Mouse (Mus musculus): ENCODE data around the gene Dlgap1. TPM values are rescaled to one million over a fixed set of nuclear protein-coding genes. Genes with fewer than 3 reads are reported as not detected.

Dlgap1 gene
- polyA plus RNA-seq, 1 experiment from 2014 or later, result 2.4 TPM

- 84% methylated on average over 5 of the region's 5 CpGs for WGBS
- Histone ChIP-seq H3K4me3 (ENCODE audit: low read depth, low read length) (no peak overlapping the region), H3K27ac (ENCODE audit: low read depth, low read length) (no peak overlapping the region), H3K9me3 (ENCODE audit: control insufficient read depth, low read length) (no peaks in the 10 kb centered on the region), H3K36me3 (ENCODE audit: control insufficient read depth, insufficient read depth, low read length) (no peaks in the 10 kb centered on the region), H3K9ac (ENCODE audit: low read length) (no peak overlapping the region), H3K4me1 (ENCODE audit: control insufficient read depth, insufficient read depth, low read length) (no peaks in the 10 kb centered on the region), H3K27me3 (ENCODE audit: control insufficient read depth, insufficient read depth, low read length) (no peaks in the 10 kb centered on the region), H3K4me2 (no peak overlapping the region)
- ATAC-seq (ENCODE audit: low FRiP score) (no peak), DNase-seq (ENCODE audit: low spot score, missing footprints) (no peak)
Observed at GRCm38 (mm10) chr17:70605659-70606058, 636.8 kb downstream of the Dlgap1 start.

GRCm38 (mm10) chr17:70612171-70612570 is 643.3 kb downstream of the Dlgap1 start:
- Histone ChIP-seq H3K4me3 (ENCODE audit: low read depth, low read length) (no peak overlapping the region), H3K4me1 (ENCODE audit: control insufficient read depth, insufficient read depth, low read length) (no peaks in the 10 kb centered on the region), H3K27me3 (ENCODE audit: control insufficient read depth, insufficient read depth, low read length) (no peaks in the 10 kb centered on the region), H3K27ac (ENCODE audit: low read depth, low read length) (no peak overlapping the region), H3K4me2 (no peak overlapping the region), H3K36me3 (ENCODE audit: control insufficient read depth, insufficient read depth, low read length) (no peaks in the 10 kb centered on the region), H3K9ac (ENCODE audit: low read length) (no peak overlapping the region), H3K9me3 (ENCODE audit: control insufficient read depth, low read length) (no peaks in the 10 kb centered on the region)
- DNase-seq (ENCODE audit: low spot score, missing footprints), result no peak
- 85% methylated on average over 6 of the region's 6 CpGs for WGBS
- no peak for ATAC-seq (ENCODE audit: low FRiP score)

GRCm38 (mm10) chr17:70613897-70614296 is 645.0 kb downstream of the Dlgap1 start:
- Histone ChIP-seq H3K4me1 (ENCODE audit: control insufficient read depth, insufficient read depth, low read length) (no peaks in the 10 kb centered on the region), H3K27ac (ENCODE audit: low read depth, low read length) (no peak overlapping the region), H3K9ac (ENCODE audit: low read length) (no peak overlapping the region), H3K4me2 (no peak overlapping the region), H3K4me3 (ENCODE audit: low read depth, low read length) (no peak overlapping the region), H3K27me3 (ENCODE audit: control insufficient read depth, insufficient read depth, low read length) (no peaks in the 10 kb centered on the region), H3K36me3 (ENCODE audit: control insufficient read depth, insufficient read depth, low read length) (no peaks in the 10 kb centered on the region), H3K9me3 (ENCODE audit: control insufficient read depth, low read length) (no peaks in the 10 kb centered on the region)
- DNase-seq (ENCODE audit: low spot score, missing footprints), result no peak
- no peak for ATAC-seq (ENCODE audit: low FRiP score)
- 89% methylated on average over 7 of the region's 7 CpGs for WGBS

- no peaks in the 10 kb centered on the region for H3K9me3 ChIP-seq (ENCODE audit: control insufficient read depth, low read length)
- 90% methylated on average over 5 of the region's 5 CpGs for WGBS
- no peak for DNase-seq (ENCODE audit: low spot score, missing footprints)
- H3K36me3 ChIP-seq (ENCODE audit: control insufficient read depth, insufficient read depth, low read length), result no peaks in the 10 kb centered on the region
- H3K27me3 ChIP-seq (ENCODE audit: control insufficient read depth, insufficient read depth, low read length), result no peaks in the 10 kb centered on the region
- H3K4me3 ChIP-seq (ENCODE audit: low read depth, low read length), result no peak overlapping the region
- ATAC-seq (ENCODE audit: low FRiP score), result no peak
- no peak overlapping the region for H3K9ac ChIP-seq (ENCODE audit: low read length)
- H3K4me2 ChIP-seq, result no peak overlapping the region
- no peak overlapping the region for H3K27ac ChIP-seq (ENCODE audit: low read depth, low read length)
- H3K4me1 ChIP-seq (ENCODE audit: control insufficient read depth, insufficient read depth, low read length), result no peaks in the 10 kb centered on the region
Observed at GRCm38 (mm10) chr17:70614407-70615060, 645.7 kb downstream of the Dlgap1 start.

GRCm38 (mm10) chr17:70622493-70622892 is 653.6 kb downstream of the Dlgap1 start:
- no peaks in the 10 kb centered on the region for H3K4me1 ChIP-seq (ENCODE audit: control insufficient read depth, insufficient read depth, low read length)
- H3K9ac ChIP-seq (ENCODE audit: low read length), result no peak overlapping the region
- ATAC-seq (ENCODE audit: low FRiP score), result no peak
- H3K27me3 ChIP-seq (ENCODE audit: control insufficient read depth, insufficient read depth, low read length), result no peaks in the 10 kb centered on the region
- H3K4me3 ChIP-seq (ENCODE audit: low read depth, low read length), result no peak overlapping the region
- H3K4me2 ChIP-seq, result no peak overlapping the region
- H3K9me3 ChIP-seq (ENCODE audit: control insufficient read depth, low read length), result no peaks in the 10 kb centered on the region
- DNase-seq (ENCODE audit: low spot score, missing footprints), result no peak
- H3K36me3 ChIP-seq (ENCODE audit: control insufficient read depth, insufficient read depth, low read length), result no peaks in the 10 kb centered on the region; the same call in 1 of the 2 replicates
- H3K27ac ChIP-seq (ENCODE audit: low read depth, low read length), result no peak overlapping the region
- WGBS, result 78% methylated on average over 8 of the region's 8 CpGs

GRCm38 (mm10) chr17:70626396-70626795 is 657.5 kb downstream of the Dlgap1 start:
- H3K4me2 ChIP-seq, result no peak overlapping the region
- H3K9ac ChIP-seq (ENCODE audit: low read length), result no peak overlapping the region
- H3K27ac ChIP-seq (ENCODE audit: low read depth, low read length), result no peak overlapping the region
- no peaks in the 10 kb centered on the region; the same call in 1 of the 2 replicates for H3K36me3 ChIP-seq (ENCODE audit: control insufficient read depth, insufficient read depth, low read length)
- DNase-seq (ENCODE audit: low spot score, missing footprints) (peak; percentile 57), ATAC-seq (ENCODE audit: low FRiP score) (no peak)
- H3K9me3 ChIP-seq (ENCODE audit: control insufficient read depth, low read length), result no peaks in the 10 kb centered on the region
- H3K4me3 ChIP-seq (ENCODE audit: low read depth, low read length), result no peak overlapping the region
- H3K27me3 ChIP-seq (ENCODE audit: control insufficient read depth, insufficient read depth, low read length), result no peaks in the 10 kb centered on the region
- 94% methylated on average over 9 of the region's 9 CpGs for WGBS
- no peaks in the 10 kb centered on the region for H3K4me1 ChIP-seq (ENCODE audit: control insufficient read depth, insufficient read depth, low read length)

- Histone ChIP-seq H3K27me3 (ENCODE audit: control insufficient read depth, insufficient read depth, low read length) (no peaks in the 10 kb centered on the region), H3K4me3 (ENCODE audit: low read depth, low read length) (no peak overlapping the region), H3K9me3 (ENCODE audit: control insufficient read depth, low read length) (no peaks in the 10 kb centered on the region), H3K27ac (ENCODE audit: low read depth, low read length) (no peak overlapping the region), H3K4me2 (no peak overlapping the region), H3K36me3 (ENCODE audit: control insufficient read depth, insufficient read depth, low read length) (no peaks in the 10 kb centered on the region), H3K9ac (ENCODE audit: low read length) (no peak overlapping the region), H3K4me1 (ENCODE audit: control insufficient read depth, insufficient read depth, low read length) (no peaks in the 10 kb centered on the region)
- WGBS, result 82% methylated on average over 6 of the region's 6 CpGs
- ATAC-seq (ENCODE audit: low FRiP score), result no peak
- peak; percentile 69 for DNase-seq (ENCODE audit: low spot score, missing footprints)
Observed at GRCm38 (mm10) chr17:70626925-70627324, 658.1 kb downstream of the Dlgap1 start.

- H3K36me3 ChIP-seq (ENCODE audit: control insufficient read depth, insufficient read depth, low read length), result no peaks in the 10 kb centered on the region
- DNase-seq (ENCODE audit: low spot score, missing footprints) (peak; percentile 86), ATAC-seq (ENCODE audit: low FRiP score) (no peak)
- H3K27me3 ChIP-seq (ENCODE audit: control insufficient read depth, insufficient read depth, low read length), result no peaks in the 10 kb centered on the region
- H3K4me1 ChIP-seq (ENCODE audit: control insufficient read depth, insufficient read depth, low read length), result peaks cover 6% of the 10 kb centered on the region
- H3K4me2 ChIP-seq, result no peak overlapping the region
- H3K9me3 ChIP-seq (ENCODE audit: control insufficient read depth, low read length), result no peaks in the 10 kb centered on the region
- H3K27ac ChIP-seq (ENCODE audit: low read depth, low read length), result no peak overlapping the region
- H3K4me3 ChIP-seq (ENCODE audit: low read depth, low read length), result no peak overlapping the region
- 72% methylated on average over 6 of the region's 6 CpGs for WGBS
- no peak overlapping the region for H3K9ac ChIP-seq (ENCODE audit: low read length)
Observed at GRCm38 (mm10) chr17:70629653-70630378, 660.9 kb downstream of the Dlgap1 start.

- Histone ChIP-seq H3K9me3 (ENCODE audit: control insufficient read depth, low read length) (no peaks in the 10 kb centered on the region), H3K27ac (ENCODE audit: low read depth, low read length) (peak overlapping the region; percentile 8; the same call in 1 of the 2 replicates), H3K4me1 (ENCODE audit: control insufficient read depth, insufficient read depth, low read length) (peaks cover 6% of the 10 kb centered on the region), H3K36me3 (ENCODE audit: control insufficient read depth, insufficient read depth, low read length) (no peaks in the 10 kb centered on the region), H3K9ac (ENCODE audit: low read length) (no peak overlapping the region), H3K4me2 (no peak overlapping the region), H3K27me3 (ENCODE audit: control insufficient read depth, insufficient read depth, low read length) (no peaks in the 10 kb centered on the region), H3K4me3 (ENCODE audit: low read depth, low read length) (no peak overlapping the region)
- WGBS, result 11% methylated on average over 9 of the region's 9 CpGs
- peak; percentile 99 for DNase-seq (ENCODE audit: low spot score, missing footprints)
- peak; percentile 94 for ATAC-seq (ENCODE audit: low FRiP score)
Observed at GRCm38 (mm10) chr17:70633181-70633944, 664.5 kb downstream of the Dlgap1 start.
